Mouse (Mus musculus) heart, embryonic 12.5 days (tissue): ENCODE results near the gene Plekhf1. TPM values are rescaled to one million over a fixed set of nuclear protein-coding genes. Genes with fewer than 3 reads are reported as not detected.
A peak's percentile ranks its signal among the peaks of the same experiment; 100 is the strongest.

Experiments
- ATAC-seq: fragments of 200-750 bp; cut with Nextera tagmentation; 2 replicates; pipeline ENCODE4 v1.8.0; 2017; ENCODE audit warnings: moderate TSS enrichment, moderate library complexity; ENCODE audit not compliant: insufficient number of reproducible peaks, low FRiP score
- H3K27ac ChIP-seq: fragments of 300-500 bp; sonication (generic); 2 replicates; pipeline ENCODE4 v1.5.1; 2016; ENCODE audit warnings: mild to moderate bottlenecking, moderate library complexity; ENCODE audit not compliant: poor library complexity, severe bottlenecking
- H3K27me3 ChIP-seq: fragments of 300-500 bp; sonication (generic); replicated peaks from 2 replicates; pipeline ENCODE4 v1.6.1; 2016; ENCODE audit warnings: mild to moderate bottlenecking, moderate library complexity
- H3K36me3 ChIP-seq: fragments of 300-500 bp; sonication (generic); 2 replicates; pipeline ENCODE4 v1.6.1; 2016; ENCODE audit warnings: mild to moderate bottlenecking, moderate library complexity
- H3K4me1 ChIP-seq: fragments of 300-500 bp; sonication (generic); replicated peaks from 2 replicates; pipeline ENCODE4 v1.6.1; 2016; ENCODE audit warnings: mild to moderate bottlenecking
- H3K4me2 ChIP-seq: fragments of 300-500 bp; sonication (generic); 2 replicates; pipeline ENCODE4 v1.6.1; 2016; ENCODE audit warnings: mild to moderate bottlenecking, moderate library complexity
- H3K4me3 ChIP-seq: fragments of 300-500 bp; sonication (generic); 2 replicates; pipeline ENCODE4 v1.5.1; 2016; ENCODE audit warnings: mild to moderate bottlenecking
- H3K9ac ChIP-seq: fragments of 300-500 bp; sonication (generic); 2 replicates; pipeline ENCODE4 v1.6.1; 2016; ENCODE audit warnings: mild to moderate bottlenecking, moderate library complexity
- H3K9me3 ChIP-seq: fragments of 300-500 bp; sonication (generic); replicated peaks from 2 replicates; pipeline ENCODE4 v1.6.1; 2016; ENCODE audit warnings: mild to moderate bottlenecking, moderate library complexity
- WGBS: fragments of 180-500 bp; shearing (Covaris S2); methylation state at CpG from one replicate; pipeline ENCODE4 v1.1.7; 2016; 5-methylcytosine and 5-hydroxymethylcytosine counted together
- polyA plus RNA-seq: library from polyadenylated mRNA; unstranded; fragments of >200 nt; fragmentation: Nextera tagmentation; extraction: Ambion mirVana; gene quantifications from 2 replicates; pipeline ENCODE4 v1.2.1, GENCODE M21; 2016

Plekhf1 gene
- polyA plus RNA-seq, 1 experiment from 2014 or later, result 1.7 TPM

- no peaks in the 10 kb centered on the region for H3K4me1 ChIP-seq
- peaks cover 4% of the 10 kb centered on the region; the same call in 1 of the 2 replicates for H3K36me3 ChIP-seq
- no peak overlapping the region for H3K9ac ChIP-seq
- peak overlapping the region; percentile 16; the same call in 1 of the 2 replicates for H3K4me3 ChIP-seq
- peak; percentile 64 for ATAC-seq
- WGBS, result 7% methylated on average over 28 of the region's 28 CpGs
- H3K9me3 ChIP-seq, result 0 out of 2 replicates have a peak, but pooled peaks cover 2% of the 10 kb centered on the region
- H3K4me2 ChIP-seq, result peak overlapping the region; percentile 59
- no peaks in the 10 kb centered on the region; the same call in 1 of the 2 replicates for H3K27me3 ChIP-seq
- no peak overlapping the region for H3K27ac ChIP-seq
These were observed 27.1 kb downstream of the Plekhf1 start for GRCm38 (mm10) chr7:38200606-38201289.

DNA sequence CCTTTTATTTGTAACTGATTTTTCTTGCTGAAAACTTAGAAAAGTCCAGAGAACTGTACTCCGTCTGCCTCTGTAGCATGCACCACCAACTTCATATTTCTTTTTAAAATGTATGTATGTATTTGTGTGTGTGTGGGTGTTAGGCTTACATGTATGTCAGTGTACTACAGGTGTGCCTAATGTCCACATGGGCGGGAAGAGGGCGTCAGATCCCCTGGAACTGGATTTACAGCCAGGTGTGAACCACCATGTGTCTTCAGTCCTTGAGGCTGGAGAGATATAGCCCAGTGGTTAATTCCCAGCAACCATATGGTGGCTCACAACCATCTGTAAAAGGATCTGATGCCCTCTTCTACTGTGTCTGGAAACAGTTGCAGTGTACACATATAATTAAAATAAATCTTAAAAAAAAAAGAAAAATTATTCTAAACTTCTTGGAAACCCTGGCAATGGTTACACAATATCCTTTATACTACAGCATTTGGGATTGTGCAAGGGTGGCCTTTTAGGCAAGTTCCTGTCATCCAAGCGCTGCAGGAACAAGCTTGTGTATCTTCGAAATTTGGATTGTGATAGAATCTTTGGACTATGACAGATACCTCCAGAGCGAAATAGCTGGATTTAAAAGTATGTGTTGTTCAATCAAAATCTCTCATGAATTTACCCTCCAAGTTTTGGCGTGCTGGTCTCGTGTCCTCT is 27.8 kb downstream of the Plekhf1 start:
- Histone ChIP-seq H3K4me3 (no peak overlapping the region), H3K9ac (no peak overlapping the region), H3K27ac (no peak overlapping the region), H3K4me1 (no peaks in the 10 kb centered on the region), H3K36me3 (peaks cover 6% of the 10 kb centered on the region; the same call in 1 of the 2 replicates), H3K27me3 (no peaks in the 10 kb centered on the region; the same call in 1 of the 2 replicates), H3K9me3 (0 out of 2 replicates have a peak, but pooled peaks cover 2% of the 10 kb centered on the region), H3K4me2 (peak overlapping the region; percentile 59)
- ATAC-seq, result no peak
- WGBS, result 61% methylated on average over 8 of the region's 8 CpGs

DNA sequence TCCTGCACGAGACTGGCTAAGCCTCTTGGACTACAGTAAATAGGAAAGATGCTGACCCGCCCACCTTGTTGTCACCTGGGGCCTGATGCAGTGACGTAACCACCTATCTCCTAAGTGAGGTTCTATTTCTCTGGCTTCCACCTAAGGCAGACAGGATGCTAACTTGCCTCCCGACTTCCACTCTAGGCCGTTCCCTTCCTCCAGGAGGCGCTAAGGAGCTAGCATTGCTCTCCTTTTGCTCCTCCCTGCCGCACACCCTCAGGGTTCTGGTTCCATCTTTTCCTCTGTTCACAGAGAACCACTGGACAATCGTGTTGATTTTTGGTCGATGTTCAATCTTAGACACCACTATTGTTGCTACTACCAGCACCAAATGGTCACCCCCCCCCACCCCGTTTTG is 36.2 kb downstream of the Plekhf1 start:
- H3K27ac ChIP-seq, result no peak overlapping the region
- no peak for ATAC-seq

DNA sequence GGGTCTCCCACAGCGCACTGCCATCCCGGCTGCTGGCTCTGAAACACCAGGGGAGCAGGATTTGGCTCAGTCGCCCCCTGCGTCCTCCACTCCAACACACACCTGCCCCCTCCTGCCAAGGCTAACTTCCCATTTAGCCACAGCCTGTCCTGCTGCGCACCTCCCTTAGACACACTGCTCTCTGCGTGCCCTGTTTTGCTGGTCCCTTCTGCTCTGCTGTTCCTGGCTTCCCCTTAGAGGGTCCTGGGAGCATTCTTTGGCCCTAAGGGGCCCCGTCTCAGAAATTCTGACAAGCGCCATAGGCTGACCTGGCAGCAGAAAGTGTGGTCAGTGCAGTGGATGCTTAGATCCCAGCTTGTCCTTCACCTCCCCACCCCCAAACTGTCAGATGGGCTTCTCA is 36.7 kb downstream of the Plekhf1 start:
- H3K27me3 ChIP-seq, result no peaks in the 10 kb centered on the region
- H3K27ac ChIP-seq, result no peak overlapping the region
- no peak overlapping the region for H3K9ac ChIP-seq
- 0 out of 2 replicates have a peak, but pooled peaks cover 2% of the 10 kb centered on the region for H3K9me3 ChIP-seq
- H3K4me3 ChIP-seq, result no peak overlapping the region
- no peak overlapping the region for H3K4me2 ChIP-seq
- peaks cover 23% of the 10 kb centered on the region for H3K36me3 ChIP-seq
- ATAC-seq, result no peak
- 65% methylated on average over 8 of the region's 8 CpGs for WGBS
- H3K4me1 ChIP-seq, result no peaks in the 10 kb centered on the region

More for the DNA sequence above, 36.2 kb downstream of the Plekhf1 start:
- Histone ChIP-seq H3K4me2 (no peak overlapping the region), H3K9me3 (0 out of 2 replicates have a peak, but pooled peaks cover 3% of the 10 kb centered on the region), H3K4me1 (no peaks in the 10 kb centered on the region), H3K4me3 (no peak overlapping the region), H3K27me3 (no peaks in the 10 kb centered on the region), H3K36me3 (peaks cover 23% of the 10 kb centered on the region), H3K9ac (no peak overlapping the region)
- 41% methylated on average over 10 of the region's 10 CpGs for WGBS

GRCm38 (mm10) chr7:38190056-38190835 is 37.6 kb downstream of the Plekhf1 start:
- H3K4me1 ChIP-seq, result no peaks in the 10 kb centered on the region
- H3K9ac ChIP-seq, result no peak overlapping the region
- WGBS, result 85% methylated on average over 8 of the region's 8 CpGs
- no peak overlapping the region for H3K4me2 ChIP-seq
- peaks cover 23% of the 10 kb centered on the region for H3K36me3 ChIP-seq
- no peak overlapping the region for H3K4me3 ChIP-seq
- H3K27ac ChIP-seq, result no peak overlapping the region
- H3K27me3 ChIP-seq, result no peaks in the 10 kb centered on the region
- no peak for ATAC-seq
- 0 out of 2 replicates have a peak, but pooled peaks cover 2% of the 10 kb centered on the region for H3K9me3 ChIP-seq

DNA sequence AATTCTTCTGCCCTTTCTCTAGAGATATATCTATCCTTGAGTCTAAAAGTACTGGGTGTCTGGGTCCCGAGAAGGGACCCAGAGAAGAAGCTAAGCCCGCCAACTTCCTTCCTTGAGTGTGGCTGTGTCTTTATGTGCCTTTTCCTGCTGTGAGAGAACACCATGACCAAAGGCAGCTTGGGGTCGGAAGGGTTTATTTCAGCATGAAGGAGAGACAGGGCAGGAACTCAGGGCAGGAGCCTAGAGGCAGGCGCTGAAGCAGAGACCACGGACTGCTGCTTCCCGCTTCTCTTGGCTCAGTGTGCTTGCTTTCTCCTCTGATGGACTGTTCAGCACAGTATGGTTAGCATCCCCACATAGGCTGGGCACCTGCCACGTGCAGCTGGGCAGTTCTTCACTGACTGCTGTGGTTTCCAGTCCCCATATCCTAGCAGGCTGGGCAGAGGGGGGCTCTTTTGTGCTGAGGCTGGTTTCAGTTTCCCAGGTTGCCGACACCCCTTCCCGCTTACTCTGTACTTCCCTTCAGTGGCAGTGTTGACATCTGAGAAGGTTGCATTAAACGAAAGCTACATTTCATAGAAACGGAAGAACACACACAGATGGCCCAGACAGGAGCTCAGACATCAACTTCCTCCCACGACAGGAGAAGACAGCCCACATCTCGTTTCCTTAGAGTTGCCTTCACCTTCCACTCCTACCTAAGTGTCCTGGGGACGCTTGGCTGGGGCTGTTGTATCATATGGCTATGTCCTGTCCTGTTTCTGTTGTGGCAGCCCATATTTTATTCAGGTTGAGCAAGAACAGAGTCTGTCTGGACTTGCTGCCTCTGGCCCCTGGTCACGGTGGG is 38.5 kb downstream of the Plekhf1 start:
- WGBS, result 82% methylated on average over 15 of the region's 15 CpGs
- H3K27ac ChIP-seq, result no peak overlapping the region
- no peaks in the 10 kb centered on the region for H3K27me3 ChIP-seq
- H3K9me3 ChIP-seq, result 0 out of 2 replicates have a peak, but pooled peaks cover 2% of the 10 kb centered on the region
- peaks cover 14% of the 10 kb centered on the region for H3K36me3 ChIP-seq
- ATAC-seq, result no peak
- no peak overlapping the region for H3K4me3 ChIP-seq
- no peak overlapping the region for H3K9ac ChIP-seq
- H3K4me1 ChIP-seq, result peaks cover 2% of the 10 kb centered on the region
- H3K4me2 ChIP-seq, result no peak overlapping the region

- H3K4me3 ChIP-seq, result no peak overlapping the region
- H3K4me2 ChIP-seq, result no peak overlapping the region
- 0 out of 2 replicates have a peak, but pooled peaks cover 2% of the 10 kb centered on the region for H3K9me3 ChIP-seq
- H3K36me3 ChIP-seq, result peaks cover 12% of the 10 kb centered on the region
- no peak overlapping the region for H3K9ac ChIP-seq
- no peak overlapping the region for H3K27ac ChIP-seq
- ATAC-seq, result no peak
- H3K27me3 ChIP-seq, result no peaks in the 10 kb centered on the region
- WGBS, result 85% methylated on average over 8 of the region's 8 CpGs
- H3K4me1 ChIP-seq, result peaks cover 6% of the 10 kb centered on the region
These were observed 39.3 kb downstream of the Plekhf1 start for GRCm38 (mm10) chr7:38188281-38189075.

DNA sequence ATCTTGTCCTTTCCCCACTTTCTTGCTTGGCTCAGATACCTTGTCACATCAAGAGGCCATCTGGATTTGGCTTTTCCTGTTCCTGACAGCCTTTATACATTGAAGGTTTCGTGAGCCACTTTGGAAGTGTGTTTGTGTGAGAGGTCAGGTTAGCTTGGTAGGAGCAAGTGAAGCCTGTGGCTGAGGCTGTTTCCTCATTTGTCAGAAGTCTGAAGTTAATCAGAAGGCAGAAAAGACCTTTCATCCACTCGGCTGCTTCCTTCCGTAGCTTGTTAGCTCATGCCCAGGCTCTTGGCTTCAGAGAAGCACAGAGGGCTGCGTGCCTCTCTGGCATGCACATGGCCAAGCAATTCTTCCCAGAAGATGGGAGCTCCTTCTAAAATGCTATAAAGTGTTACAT is 40.0 kb downstream of the Plekhf1 start:
- H3K4me1 ChIP-seq, result peaks cover 12% of the 10 kb centered on the region
- no peak overlapping the region for H3K4me3 ChIP-seq
- ATAC-seq, result no peak
- H3K9me3 ChIP-seq, result 0 out of 2 replicates have a peak, but pooled peaks cover 2% of the 10 kb centered on the region
- H3K9ac ChIP-seq, result no peak overlapping the region
- no peak overlapping the region for H3K27ac ChIP-seq
- peaks cover 12% of the 10 kb centered on the region for H3K36me3 ChIP-seq
- no peaks in the 10 kb centered on the region for H3K27me3 ChIP-seq
- 59% methylated on average over 4 of the region's 4 CpGs for WGBS
- no peak overlapping the region for H3K4me2 ChIP-seq

DNA sequence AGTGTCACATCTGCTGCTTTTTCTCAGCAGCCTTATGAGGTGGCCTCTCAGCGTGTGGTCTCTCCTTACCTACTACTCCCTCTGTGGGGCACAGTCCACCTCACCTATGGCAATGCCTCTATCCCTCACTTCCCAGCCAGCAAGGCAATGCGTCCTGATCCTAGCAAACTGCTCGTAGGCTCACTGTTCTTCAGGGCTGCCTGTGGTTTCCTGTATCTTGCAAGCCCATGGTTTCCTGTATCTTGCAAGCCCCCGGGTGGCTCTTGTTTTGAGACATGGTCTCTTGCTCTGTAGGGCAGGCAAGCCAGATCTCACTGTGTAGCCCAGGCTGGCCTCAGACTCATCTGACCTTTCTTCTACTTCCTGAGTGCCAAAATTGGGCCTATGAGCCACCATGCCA is 41.0 kb downstream of the Plekhf1 start:
- ATAC-seq, result no peak
- WGBS, result 56% methylated on average over 4 of the region's 4 CpGs
- no peak overlapping the region for H3K27ac ChIP-seq

More for the DNA sequence above, 41.0 kb downstream of the Plekhf1 start:
- H3K36me3 ChIP-seq, result peaks cover 12% of the 10 kb centered on the region
- H3K27me3 ChIP-seq, result no peaks in the 10 kb centered on the region
- no peak overlapping the region for H3K9ac ChIP-seq
- no peak overlapping the region for H3K4me2 ChIP-seq
- no peak overlapping the region for H3K4me3 ChIP-seq
- H3K9me3 ChIP-seq, result 0 out of 2 replicates have a peak, but pooled peaks cover 2% of the 10 kb centered on the region
- H3K4me1 ChIP-seq, result peaks cover 13% of the 10 kb centered on the region
